Mouse (Mus musculus) layer of hippocampus, adult 9-11 months (tissue): ENCODE results near the gene Utp14a.
"Not testable (repeated sequence)": the region's sequence is repeated elsewhere in the genome, so short reads cannot be mapped to it uniquely, and the experiment has no call there.

Experiments used
- DNase-seq: peaks from one replicate; pipeline ENCODE4 v3.0.0; 2022

Utp14a gene

DNA sequence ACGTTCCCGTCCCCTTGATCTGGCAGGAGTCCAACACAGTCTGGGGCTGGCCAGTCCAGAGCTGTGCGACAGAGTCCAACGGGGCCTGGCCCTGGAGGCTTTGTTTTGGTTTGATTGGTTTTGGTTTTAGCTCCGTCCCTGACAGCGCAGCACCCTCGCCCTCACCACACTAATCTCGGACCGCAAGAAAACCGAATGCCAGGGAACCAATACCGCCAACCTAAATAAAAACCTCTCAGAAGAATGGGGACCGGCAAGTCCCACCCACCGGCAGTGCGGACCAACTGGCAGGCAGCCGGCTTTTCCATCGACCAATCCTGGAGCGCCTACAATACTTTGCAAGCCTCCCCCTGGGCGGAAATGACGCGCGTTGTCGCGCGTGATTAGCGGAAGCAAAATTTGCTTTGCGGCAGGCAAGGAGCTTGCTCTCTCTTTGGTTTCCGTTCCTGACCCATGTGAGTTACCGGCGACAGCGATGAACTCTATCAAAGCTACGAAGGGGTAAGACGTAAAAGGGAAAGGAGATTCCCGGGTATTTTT, at the start of gene Utp14a:
Utp14a (plus strand) TSS at position 395 of the 540 bp plus-strand sequence.
- peak; percentile 94 for DNase-seq

DNA sequence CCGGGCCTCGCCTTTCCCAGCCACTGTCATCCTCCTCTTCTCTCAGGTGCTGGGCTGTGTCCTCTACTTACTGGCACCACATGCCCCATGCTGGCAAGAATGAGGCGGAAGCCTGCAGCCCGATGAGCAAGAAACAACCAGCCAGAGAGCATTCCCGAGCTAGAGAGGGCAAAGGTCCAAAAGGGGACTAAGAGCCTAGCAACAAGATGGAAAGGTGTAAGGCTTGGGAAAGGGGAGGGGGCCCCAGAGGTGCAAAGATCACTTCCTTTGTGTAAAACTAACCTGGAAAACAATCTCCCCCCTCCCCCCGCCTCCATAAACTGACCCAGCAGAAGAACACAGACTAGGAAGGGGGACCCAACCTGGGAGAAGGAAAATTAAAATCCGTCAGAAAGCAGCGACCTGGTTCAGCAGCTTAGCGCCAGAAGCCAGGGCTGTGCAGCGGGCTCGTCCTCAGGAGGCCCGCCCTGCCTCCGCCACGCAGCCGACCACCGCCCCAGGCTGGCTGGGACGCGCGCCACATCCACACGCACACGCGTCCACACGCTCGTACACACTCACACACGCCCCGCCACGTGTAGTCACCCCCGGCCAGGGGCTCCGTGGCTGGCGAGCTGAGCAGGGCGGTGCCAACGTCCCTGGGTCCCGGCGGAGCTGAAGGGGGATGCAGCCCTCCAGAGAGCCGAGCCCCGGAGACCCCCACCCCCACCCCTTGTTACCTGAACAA, 48.7 kb upstream of the Utp14a start:
- DNase-seq = no peak

DNA sequence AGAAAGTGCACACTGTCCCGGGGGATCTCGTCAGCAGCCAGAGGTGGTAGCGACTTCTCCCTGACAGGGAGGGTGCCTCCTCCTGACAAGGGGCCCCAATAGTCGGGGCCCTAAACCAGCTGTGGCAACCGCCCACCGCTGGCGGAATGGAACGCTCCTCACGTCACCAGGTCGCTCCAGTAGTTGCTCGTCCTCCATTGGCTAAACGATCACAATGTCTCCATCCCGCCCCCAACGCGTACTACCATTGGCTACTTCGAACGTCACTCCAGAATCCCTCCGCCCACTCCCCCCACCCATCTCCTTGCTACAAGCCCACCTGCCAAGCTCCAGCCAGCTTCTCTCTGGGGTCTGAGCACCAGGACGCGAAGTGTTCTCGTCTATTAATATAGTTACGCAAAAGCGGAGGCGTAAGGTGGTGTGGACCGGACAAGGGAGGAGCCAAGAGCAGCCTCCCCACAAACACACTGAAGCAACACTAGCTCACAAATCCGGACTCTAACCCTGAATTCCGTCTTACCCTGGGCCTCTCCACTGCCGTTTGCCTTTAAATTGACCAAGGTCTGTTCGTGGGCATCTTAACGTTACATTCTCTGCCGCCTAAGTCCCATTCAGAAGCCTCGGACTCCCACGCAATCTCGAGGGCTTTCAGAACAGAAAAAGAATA, 48.0 kb upstream of the Utp14a start, which contains the start of gene Zdhhc9:
Zdhhc9 (minus strand) TSS at position 360 of the 667 bp plus-strand sequence.
- peak; percentile 88 for DNase-seq

DNA sequence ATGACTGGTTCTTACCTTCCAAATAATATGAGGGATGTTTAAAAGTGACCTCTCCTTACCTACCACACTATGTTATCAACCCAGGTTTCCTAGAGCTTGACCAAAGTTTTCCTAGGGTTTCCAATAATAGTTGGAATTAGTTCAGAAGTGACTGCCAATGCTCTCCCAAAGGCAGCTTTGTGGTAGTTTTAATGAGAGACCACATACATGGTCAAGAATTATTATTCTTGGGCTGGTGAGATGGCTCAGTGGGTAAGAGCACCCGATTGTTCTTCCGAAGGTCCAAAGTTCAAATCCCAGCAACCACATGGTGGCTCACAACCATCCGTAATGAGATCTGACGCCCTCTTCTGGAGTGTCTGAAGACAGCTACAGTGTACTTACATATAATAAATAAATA, 46.9 kb upstream of the Utp14a start:
- DNase-seq = not testable (repeated sequence)

DNA sequence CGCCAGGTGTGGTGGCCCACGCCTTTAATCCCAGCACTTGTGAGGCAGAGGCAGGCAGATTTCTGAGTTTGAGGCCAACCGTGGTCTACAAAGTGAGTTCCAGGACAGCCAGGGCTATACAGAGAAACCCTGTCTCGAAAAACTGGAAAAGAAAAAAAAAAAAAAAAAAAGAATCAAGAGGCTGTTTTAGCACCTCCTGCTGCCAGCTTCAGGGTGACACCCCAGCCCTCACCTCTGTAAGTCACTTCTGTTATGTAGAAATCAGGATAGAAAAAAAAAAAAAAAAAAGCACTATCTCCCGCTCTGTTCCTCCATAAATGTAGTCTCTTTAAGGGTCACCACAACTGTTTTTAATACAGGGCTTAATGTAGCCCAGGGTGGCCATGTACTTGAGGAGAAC, 37.2 kb upstream of the Utp14a start:
- DNase-seq = no peak

DNA sequence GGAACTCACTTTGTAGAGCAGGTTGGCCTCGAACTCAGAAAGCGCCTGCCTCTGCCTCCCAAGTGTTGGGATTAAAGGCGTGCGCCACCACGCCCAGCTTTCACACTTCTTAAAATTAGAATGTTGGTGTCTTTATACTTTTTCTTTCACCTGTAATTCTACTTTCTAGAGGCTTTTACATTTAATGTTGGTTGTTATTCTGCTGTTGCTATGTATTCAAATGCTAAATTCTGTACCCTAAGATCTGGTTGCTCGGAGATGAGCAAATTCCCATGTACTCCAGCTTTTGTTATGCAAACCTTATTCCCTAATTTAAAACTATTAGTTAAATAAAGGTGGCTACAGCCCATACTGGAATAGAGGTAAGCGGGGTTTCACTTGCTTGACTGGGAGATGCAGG, 34.0 kb upstream of the Utp14a start:
- DNase-seq = no peak

DNA sequence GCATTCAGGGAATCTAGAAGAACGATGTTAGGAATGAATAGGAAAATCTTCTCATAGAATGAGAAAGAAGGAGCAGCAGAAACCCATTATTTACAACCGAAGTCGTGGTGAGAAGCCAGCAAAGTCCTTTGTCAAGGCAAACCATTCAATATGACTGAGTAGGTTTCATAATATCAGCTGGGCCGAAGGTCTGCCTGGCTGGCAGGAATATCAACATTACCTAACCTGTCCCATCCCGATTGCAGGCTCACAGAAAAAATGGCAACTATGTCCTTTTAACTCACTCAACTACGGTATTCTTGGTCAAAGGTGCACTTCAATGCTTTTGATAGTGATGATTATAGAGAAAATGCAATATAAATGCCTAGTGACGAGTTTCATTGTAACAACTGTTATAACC, 30.4 kb upstream of the Utp14a start:
- no peak for DNase-seq

DNA sequence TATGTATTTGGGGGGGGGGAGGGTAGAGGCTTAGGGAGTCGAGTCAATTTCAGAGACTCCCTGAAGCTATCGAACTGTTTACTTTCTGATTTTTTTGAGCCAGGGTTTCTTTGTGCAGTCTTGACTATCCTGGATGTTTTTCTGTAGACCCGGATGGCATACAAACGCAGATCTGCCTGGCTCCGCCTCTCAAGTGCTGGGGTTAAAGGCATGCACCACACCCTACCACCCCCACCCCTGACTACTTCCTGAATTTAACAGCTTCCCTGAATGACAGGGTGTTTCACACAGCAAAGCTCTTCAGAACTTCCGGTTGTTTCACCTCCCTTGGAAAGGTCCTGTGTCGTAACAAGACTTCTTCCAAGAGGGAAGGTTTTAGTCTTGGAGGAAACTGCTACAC, 22.2 kb upstream of the Utp14a start:
- DNase-seq = no peak

DNA sequence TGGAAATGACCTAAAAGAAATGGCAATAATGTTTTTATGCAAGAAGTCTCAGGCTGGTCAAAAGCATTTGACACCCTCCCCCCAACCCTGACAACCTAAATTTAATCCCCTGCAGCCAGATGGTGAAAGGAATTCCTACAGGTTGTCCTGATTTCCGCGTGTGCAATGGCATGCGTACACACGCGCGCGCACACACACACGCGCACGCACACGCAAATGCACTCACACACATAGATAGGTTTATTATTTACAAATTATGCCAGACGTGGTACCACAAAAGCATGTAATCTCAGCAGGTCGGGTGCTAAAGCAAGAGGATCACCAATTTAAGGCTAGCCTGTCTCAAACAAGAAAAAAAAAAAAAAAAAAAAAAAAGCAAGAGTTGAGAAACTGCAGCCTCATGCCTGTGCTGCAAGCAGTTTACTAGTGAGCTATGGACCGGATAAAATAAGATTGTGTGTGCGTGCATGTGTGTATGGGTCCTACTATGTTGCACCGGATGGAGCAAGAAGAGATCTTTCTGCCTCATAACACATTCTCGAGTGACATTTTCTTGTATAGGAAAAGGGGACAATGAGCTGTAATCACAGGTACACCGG, 733 bp upstream of the Utp14a start:
- DNase-seq = peak; percentile 19

DNA sequence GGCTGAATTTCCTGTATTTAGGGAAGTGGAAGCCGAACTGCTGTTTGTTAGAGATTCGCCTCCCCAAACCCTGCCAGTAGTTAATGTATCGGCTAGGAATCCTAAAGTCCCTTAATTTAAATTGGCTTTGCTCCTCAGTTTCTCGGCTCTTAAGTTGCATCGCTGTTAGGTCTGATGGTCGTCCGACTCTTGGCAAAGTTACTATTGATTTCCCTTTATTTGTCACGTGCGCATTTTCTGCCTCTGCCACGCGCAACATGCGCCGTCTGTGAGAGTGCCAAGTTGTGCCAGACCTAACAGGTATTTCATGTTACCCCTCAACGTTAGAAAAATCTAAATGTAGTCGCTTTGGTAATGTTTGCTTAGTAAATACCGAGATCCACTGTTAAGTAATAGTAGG, 349 bp downstream of the Utp14a start:
- no peak for DNase-seq

DNA sequence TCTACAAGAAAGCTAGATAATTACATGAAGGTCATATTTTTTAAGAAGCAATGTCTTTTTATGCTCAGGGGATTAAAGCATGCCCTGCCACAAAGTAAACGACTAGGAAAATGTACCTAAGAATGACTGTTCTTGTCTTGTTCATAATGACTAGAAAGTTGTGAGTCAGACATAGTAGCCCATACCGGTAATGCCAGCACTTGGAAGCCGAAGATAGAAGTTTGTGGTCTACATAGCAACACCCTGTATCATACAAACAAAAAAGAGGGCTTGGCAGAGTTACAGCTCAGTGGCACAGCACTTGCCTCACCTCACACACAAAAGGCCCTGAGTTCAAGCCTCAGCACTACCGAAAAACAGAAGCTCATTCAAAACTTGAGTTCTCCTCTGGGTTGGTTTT, 15.0 kb downstream of the Utp14a start:
- DNase-seq = no peak

DNA sequence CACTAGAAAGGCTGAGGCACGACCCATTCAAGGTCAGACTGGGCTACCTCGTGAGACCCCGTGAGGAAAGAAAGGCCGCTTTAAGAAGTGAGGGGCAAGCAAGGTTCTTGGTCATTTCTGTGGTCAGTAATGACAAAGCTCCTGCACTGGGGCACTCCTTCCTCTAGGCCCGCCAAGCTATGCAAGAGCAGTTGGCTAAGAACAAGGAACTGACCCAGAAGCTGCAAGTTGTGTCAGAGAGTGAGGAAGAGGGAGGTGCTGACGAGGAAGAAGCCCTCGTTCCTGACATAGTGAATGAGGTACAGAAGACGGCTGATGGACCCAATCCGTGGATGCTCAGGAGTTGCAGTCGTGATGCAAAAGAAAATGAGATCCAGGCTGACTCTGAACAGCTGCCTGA, 18.0 kb downstream of the Utp14a start:
- DNase-seq = no peak

DNA sequence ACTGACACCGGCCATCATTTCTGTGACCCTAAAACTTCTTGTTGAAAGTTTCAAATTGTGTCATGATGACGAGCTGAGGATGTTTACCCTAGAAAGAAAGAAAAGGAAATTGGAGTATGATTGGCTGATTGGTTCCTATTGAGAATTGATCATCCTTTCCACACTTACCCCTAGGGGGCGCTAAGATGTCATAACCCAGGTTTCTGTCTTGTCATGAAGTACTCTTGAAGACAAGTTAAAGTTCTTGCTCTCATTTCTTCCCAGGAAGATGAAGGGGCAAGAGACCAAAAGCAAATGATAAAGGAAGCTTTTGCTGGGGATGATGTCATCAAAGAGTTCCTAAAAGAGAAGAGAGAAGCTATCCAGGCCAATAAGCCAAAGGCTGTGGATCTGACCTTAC, 21.4 kb downstream of the Utp14a start:
- no peak for DNase-seq

DNA sequence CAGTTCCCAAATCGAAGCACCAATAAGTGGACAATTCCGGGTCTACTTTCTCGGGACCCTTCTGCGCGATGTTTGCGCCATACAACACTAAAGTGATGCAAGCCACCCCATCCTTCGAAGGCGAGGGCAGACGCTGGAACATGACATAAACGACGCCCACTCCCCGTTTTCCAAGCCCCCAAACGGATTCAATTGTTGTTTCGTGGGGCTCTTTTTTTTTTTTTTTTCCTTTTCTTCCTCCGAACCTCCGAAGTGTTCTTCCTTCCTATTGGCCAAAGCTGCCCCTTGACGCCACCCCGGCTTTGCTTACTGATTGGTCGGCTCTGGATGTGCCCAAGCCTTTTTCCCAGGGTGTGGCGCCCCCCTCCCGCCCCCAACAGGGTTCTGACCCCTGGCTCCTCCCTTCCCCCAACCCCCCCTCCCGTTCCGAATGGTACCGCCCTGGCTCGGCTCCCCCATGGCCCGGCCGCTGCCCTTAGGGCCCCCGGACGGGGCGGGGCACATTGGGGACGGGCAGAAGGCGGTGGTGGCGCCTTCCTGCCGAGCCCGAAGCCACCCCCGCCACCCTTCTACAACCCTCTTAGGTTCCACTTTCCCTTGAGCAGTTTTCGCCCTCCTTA, 27.8 kb downstream of the Utp14a start:
- DNase-seq = peak; percentile 88

DNA sequence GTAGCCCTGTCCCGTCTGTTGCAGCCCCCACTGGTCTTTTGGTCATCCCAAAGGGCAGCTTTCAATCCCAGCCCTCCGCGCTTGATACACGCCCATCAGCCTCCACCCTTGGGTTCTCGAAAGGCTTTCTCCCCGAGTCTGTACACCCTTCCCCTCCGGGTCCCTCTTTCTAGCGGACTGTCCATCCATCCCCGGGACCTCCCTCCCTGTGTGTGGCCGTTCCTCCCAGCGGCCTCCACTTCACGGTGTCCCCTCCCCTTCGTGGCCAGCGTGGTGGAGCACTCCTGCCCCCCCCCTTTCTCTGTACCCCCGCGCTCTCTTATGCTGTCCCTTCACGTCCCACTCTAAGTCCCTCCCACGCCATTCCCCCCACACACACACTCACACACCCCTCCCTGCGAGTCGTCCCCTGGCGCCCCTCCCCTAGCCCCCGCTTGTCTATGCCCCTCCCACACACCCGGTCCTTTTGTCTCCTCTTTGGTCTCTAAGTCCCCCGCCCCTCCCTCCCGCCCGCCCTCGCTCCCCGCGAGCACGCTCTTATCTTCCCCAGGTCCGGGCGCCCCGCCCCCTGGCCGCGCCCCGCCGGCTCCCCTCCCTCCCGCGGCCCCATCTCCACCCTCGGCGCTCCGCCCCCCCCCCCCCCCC, 28.5 kb downstream of the Utp14a start:
- peak; percentile 79 for DNase-seq

DNA sequence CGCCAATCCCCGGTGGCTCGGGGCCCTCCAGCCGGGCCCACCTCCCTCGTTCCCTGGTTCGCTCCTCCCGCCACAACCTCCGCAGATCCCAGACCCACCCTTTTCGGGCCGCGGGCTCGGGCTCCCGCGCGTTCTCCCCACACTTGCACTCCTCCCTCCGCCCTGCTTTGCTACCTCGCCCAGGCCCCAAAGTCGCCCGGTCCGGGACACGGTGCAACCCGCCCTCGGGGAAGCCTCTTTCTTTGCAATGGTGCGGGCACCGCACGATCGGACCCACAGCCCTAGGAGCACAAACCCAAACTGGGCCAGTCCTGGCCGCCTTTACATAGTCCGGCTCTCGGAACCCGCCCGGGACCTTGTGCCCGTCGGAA, 29.0 kb downstream of the Utp14a start:
- DNase-seq = peak; percentile 38

DNA sequence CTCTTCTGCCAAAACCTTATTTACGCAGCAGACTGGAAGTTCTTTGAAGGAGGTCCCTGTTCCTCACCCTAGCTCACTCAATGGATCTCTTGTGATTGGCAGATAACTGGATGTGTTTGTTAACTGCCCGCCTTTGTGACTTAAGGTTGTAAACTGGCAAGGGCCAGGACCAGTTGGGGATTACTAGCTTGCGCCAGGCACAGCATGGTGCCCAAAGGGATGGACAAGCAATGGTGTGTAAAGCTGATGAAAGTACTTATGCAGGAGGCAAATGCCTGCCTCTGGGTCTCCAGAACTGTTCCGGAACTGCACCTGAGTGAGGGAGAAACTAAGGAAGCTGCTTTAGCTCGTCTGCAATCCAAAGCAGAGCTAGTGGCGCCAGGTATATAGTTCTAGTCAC, 29.8 kb downstream of the Utp14a start:
- DNase-seq = no peak

DNA sequence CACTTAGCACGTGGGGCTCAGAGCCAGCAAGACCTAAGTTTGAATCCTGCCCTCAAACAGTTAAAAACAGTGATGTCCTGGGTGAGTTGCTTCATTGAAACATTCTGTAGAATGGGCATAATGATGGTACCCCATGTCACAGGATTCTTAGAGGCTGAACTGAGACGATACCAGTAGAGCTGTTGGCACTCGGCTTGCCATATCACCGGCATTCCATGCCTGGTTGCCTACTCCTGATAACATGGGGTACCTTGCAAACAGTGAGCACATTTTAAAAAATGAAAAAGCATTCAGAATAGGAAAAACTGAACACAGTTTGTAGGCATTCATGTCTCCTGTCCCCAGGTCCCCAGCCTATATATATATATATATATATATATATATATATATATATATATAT, 31.3 kb downstream of the Utp14a start:
- DNase-seq = no peak

DNA sequence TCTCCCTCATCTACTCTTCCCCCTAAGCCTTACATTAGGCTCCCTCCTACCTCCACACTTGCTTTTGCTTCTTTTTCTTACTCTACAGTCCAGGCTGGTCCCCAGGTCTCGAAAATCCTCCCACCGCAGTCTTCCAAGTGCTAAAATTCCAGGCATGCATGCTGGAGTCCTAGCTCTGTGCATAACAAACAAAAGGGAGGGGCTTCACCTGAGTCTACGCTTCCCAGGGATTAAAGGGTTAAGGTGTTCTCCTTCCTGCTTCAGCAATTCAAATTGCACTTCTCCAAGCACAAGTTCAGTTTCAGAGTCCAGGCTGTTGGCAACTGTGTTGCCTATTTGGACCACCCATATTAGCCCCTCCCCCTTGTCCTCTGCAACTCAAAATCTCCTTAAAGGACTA, 34.8 kb downstream of the Utp14a start:
- no peak for DNase-seq

DNA sequence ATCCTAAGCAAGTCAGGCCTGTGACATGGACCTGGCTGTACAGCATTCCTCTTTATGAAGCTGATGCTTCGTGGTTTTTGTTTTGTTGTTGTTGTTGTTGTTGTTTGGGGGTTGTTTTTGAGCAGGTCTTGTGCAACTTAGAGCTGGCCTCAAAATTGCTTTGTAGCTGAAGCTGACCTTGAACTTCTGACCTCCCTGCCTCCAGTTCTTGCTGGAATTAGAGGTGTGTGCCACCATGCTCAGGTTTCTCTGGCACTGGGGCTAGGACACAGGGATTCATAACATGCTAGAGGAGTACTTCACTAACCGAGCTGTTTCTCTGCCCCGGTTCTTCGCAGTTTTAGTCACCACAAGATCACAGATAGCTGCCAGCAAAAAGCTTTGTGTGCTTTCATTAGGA, 48.7 kb downstream of the Utp14a start:
- no peak for DNase-seq

DNA sequence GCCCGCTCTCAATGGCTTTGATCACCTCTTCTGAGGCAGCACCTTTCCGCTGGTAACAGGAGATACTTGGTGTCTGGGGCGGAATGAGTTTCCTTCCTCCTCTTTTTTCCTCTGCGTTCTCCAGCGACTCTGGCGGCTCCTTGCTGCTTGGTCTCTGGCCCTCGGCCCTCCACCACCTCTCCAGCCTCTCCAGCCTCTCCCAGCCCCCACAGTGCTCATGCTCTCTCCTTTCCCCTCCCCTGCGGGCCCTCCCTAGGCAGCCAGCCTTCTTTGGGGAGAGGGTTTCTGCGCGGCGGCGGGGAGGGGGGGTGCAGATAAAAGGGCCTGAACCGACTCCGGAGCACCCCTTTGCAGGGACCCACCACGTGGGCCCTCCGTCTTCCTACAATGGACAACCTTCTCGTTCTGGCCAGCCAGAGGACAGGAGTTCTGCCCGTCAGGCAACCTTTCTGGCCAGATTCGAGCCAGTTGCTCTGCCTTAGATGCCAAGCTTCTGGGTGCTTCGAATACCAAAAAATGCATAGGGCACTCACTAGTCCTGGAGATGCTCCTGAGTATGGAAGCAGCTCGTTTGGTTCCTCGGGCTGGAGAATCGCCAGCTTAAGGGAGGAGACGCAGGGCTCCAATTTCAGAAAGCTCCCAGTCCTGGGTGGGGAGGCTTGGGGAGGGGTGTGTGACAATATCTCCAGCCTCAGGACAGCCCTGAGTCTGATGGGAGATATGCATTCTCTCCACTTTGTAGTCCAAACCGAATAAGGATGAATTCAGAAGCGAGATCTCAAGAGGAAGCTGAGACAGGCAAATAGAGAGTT, 54.2 kb downstream of the Utp14a start:
- no peak for DNase-seq

DNA sequence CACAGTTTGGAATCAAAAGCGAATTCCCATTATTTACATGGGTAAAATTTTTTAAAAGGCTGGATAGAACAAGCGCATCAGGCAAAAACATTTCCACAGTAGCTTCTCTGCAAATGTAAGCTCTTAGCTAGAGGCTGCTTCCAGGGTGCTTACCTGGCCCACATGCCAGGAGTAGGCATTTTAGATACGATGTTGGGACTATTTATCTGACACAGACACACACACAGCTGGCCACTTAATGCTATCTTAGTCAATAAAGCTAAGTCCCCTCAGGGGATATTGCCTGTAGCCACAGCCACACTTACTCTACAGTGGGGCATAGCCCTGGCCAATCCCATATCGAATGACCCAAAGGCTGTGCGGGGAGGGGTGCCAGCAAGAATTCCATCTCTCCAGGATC, 55.1 kb downstream of the Utp14a start:
- no peak for DNase-seq
